Mouse (Mus musculus) testis, adult 2 months (tissue): ENCODE measurements at regions not wholly inside any gene's neighbourhood (a gene's known extent, or its start where the extent isn't known, plus 50 kb on each side); places are given as distances from the start of the nearest gene placed in this dataset.

Experiments used
- CTCF ChIP-seq: fragments of 200-500 bp; IDR thresholded peaks from 2 replicates; pipeline ENCODE4 v1.5.1; 2012; ENCODE audit warnings: low read depth, mild to moderate bottlenecking, inconsistent platforms, low read length, moderate library complexity; ENCODE audit not compliant: control insufficient read depth, insufficient read depth, insufficient replicate concordance
- POLR2A ChIP-seq: fragments of 200-500 bp; IDR thresholded peaks from 2 replicates; pipeline ENCODE4 v1.6.1; 2012; ENCODE audit warnings: low read depth, mild to moderate bottlenecking, inconsistent platforms, low read length, moderate library complexity; ENCODE audit not compliant: control insufficient read depth

DNA sequence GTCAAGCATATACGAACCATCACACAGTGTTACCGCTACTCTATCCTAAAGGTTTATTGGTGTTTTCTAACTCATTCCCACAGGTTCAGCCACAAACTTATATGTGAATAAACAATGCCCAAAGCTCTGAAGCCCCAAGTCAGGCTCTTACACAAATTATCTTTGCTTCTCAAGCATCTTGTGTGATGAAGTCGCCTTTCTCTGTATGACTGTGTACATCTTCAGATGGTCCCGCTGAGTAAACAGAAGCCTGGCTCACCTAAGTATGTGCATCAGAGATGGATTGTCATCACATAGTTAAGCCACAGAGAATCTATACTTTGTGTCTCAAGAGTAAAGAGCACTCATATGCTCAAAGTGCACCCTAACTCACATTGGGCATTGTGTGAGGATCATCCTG is 462.3 kb upstream of the Adamts16 start:
- TF ChIP-seq CTCF (no peak), POLR2A (no peak)
